Mouse (Mus musculus) megakaryocyte, adult 5-6 weeks (primary cell): ENCODE measurements around the gene Tmem117. TPM values are rescaled to one million over a fixed set of nuclear protein-coding genes. Genes with fewer than 3 reads are reported as not detected.

Experiments used
- ATAC-seq: 2 replicates; pipeline ENCODE4 v1.8.0; 2016; ENCODE audit warnings: mild to moderate bottlenecking, inconsistent platforms; ENCODE audit not compliant: poor library complexity, severe bottlenecking
- total RNA-seq, 2 experiments: library from RNA; stranded (forward) in 1 of 2; stranded (reverse) in 1 of 2; fragments of 153-499, 151-499 nt in 1 of 2; fragments of 221-1000, 200-1000 nt in 1 of 2; gene quantifications; 2 replicates each; pipeline versions ENCODE4 v1.2.3 to v1.2.4; 2015 to 2017

The Tmem117 gene
- total RNA-seq, 2 experiments from 2014 or later = not detected

- ATAC-seq = no peak
These were observed 366.3 kb downstream of the Tmem117 start for GRCm38 (mm10) chr15:94995352-94995751.

- ATAC-seq = no peak
These were observed 376.2 kb downstream of the Tmem117 start for GRCm38 (mm10) chr15:95005121-95005824.

- ATAC-seq = no peak
These were observed 393.2 kb downstream of the Tmem117 start for GRCm38 (mm10) chr15:95022251-95022650.

- no peak for ATAC-seq
These were observed 395.4 kb downstream of the Tmem117 start for GRCm38 (mm10) chr15:95024401-95024800.

GRCm38 (mm10) chr15:95028862-95029486 is 399.9 kb downstream of the Tmem117 start:
- ATAC-seq = no peak

GRCm38 (mm10) chr15:95029487-95029875 is 400.4 kb downstream of the Tmem117 start:
- no peak for ATAC-seq

- ATAC-seq = no peak
These were observed 413.4 kb downstream of the Tmem117 start for GRCm38 (mm10) chr15:95042437-95042836.

- ATAC-seq = no peak
These were observed 415.0 kb downstream of the Tmem117 start for GRCm38 (mm10) chr15:95044011-95044410.

GRCm38 (mm10) chr15:95047486-95047885 is 418.5 kb downstream of the Tmem117 start:
- no peak for ATAC-seq

- no peak for ATAC-seq
These were observed 420.2 kb downstream of the Tmem117 start for GRCm38 (mm10) chr15:95049171-95049729.

- no peak for ATAC-seq
These were observed 426.1 kb downstream of the Tmem117 start for GRCm38 (mm10) chr15:95055081-95055650.

- no peak for ATAC-seq
These were observed 439.0 kb downstream of the Tmem117 start for GRCm38 (mm10) chr15:95068023-95068422.

- ATAC-seq = no peak
These were observed 439.8 kb downstream of the Tmem117 start for GRCm38 (mm10) chr15:95068799-95069198.

GRCm38 (mm10) chr15:95070881-95071280 is 441.8 kb downstream of the Tmem117 start:
- ATAC-seq = no peak

- no peak for ATAC-seq
These were observed 446.3 kb downstream of the Tmem117 start for GRCm38 (mm10) chr15:95075356-95075755.

GRCm38 (mm10) chr15:95081654-95082053 is 452.6 kb downstream of the Tmem117 start:
- ATAC-seq = no peak

GRCm38 (mm10) chr15:95085962-95086361 is 456.9 kb downstream of the Tmem117 start:
- no peak for ATAC-seq

- no peak for ATAC-seq
These were observed 471.1 kb downstream of the Tmem117 start for GRCm38 (mm10) chr15:95100133-95100532.

GRCm38 (mm10) chr15:95101522-95101921 is 472.5 kb downstream of the Tmem117 start:
- ATAC-seq = no peak

- no peak for ATAC-seq
These were observed 478.3 kb downstream of the Tmem117 start for GRCm38 (mm10) chr15:95107246-95107809.

GRCm38 (mm10) chr15:95108626-95109025 is 479.6 kb downstream of the Tmem117 start:
- no peak for ATAC-seq
